Mouse (Mus musculus) liver, postnatal 0 days (tissue): ENCODE data around the gene Mup4.

Source experiments
- CTCF ChIP-seq: sonication (generic); IDR thresholded peaks from 2 replicates; pipeline ENCODE4 v1.5.1; 2016; ENCODE audit warnings: antibody characterized with exemption, low read depth
- EP300 ChIP-seq: IDR thresholded peaks from 2 replicates; pipeline ENCODE4 v1.6.1; 2016; ENCODE audit warnings: antibody characterized with exemption, low read depth, mild to moderate bottlenecking

DNA sequence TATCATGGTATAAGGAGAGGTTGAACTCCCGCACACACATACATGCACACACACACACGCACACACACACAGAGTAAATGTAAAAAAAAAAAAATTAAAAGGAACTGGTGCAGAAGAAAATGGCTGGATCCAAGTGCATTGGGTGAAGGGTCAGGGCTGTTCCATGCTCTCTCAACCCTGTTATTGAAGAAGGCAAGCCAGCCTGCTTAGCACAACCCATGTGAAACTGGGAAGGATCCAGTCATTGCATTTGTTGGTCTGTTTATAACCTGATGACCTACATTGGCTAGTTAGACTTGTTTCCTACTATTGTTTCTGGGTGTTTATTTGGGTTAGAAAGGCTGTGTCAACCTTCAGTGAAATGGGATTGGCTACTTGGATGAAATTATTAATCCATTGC lies 51.7 kb downstream of the Mup4 start:
- TF ChIP-seq CTCF (no peak), EP300 (no peak)
